ENCODE assay signal across 10 mouse cellular contexts in the genomic region with DNA sequence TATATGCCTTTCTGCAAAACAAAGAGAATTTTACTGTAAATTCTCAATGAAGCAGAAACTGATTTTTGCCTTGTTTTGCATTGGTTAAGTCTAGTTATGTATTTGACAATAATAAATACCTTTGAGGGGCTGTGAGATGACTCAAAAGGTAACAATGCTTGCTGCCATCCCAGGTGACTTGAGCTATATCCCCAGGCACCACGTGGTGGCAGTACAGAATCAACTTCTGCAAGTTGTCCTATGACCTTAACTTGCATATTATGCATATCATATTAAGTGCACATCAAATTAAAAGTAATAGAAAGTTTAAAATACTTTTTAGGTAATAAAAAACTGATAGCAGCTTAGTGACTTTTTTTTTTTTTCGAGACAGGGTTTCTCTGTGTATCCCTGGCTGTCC. TPM values are rescaled to one million over a fixed set of nuclear protein-coding genes. Genes with fewer than 3 reads are reported as not detected.
DNase-seq lines count a peak whose midpoint lies in the region; ATAC-seq lines count a peak whose summit lies in the region.
"Had no signal": no experiment of that assay in that cellular context is flagged by ENCODE, and none has a peak within 500 bp of the region (broad histone marks: within the 10 kb centered on the region; RNA-seq: fewer than 3 reads in every experiment).

No protein-coding gene starts in this region.

- no peaks in the 10 kb centered on the region for H3K27me3 ChIP-seq in forebrain, embryonic 11.5 days (ENCODE audit: control insufficient read depth, insufficient read depth, low read length)
- H3K27me3 ChIP-seq in midbrain, embryonic 15.5 days (replicated peaks), result no peaks in the 10 kb centered on the region
- H3K27me3 ChIP-seq: forebrain, embryonic 12.5 days had no signal

- H3K9ac ChIP-seq in forebrain, embryonic 11.5 days (ENCODE audit: low read length), result no peak overlapping the region
- H3K9ac ChIP-seq in midbrain, embryonic 15.5 days, result no peak overlapping the region
- H3K9ac ChIP-seq: forebrain, embryonic 12.5 days had no signal

- H3K4me2 ChIP-seq in forebrain, embryonic 11.5 days (ENCODE audit: low read depth, low read length, severe bottlenecking), result no peak overlapping the region
- no peak overlapping the region for H3K4me2 ChIP-seq in midbrain, embryonic 15.5 days
- H3K4me2 ChIP-seq: forebrain, embryonic 12.5 days had no signal

- intact Hi-C loops in heart, postnatal 10 days (cut with DNase I), result loop anchor here (1.0 to 5.0 kb wide), 3 partner anchors 54 to 474 kb away; a partner anchor contains a TSS

- peak; percentile 74 for ATAC-seq in common myeloid progenitor, adult 5-6 weeks (replicated peaks; ENCODE audit: low read depth, poor library complexity, severe bottlenecking)
- no peak for ATAC-seq in forebrain, embryonic 11.5 days (replicated peaks; ENCODE audit: low FRiP score)
- ATAC-seq in midbrain, embryonic 15.5 days (replicated peaks), result no peak

- H3K4me1 ChIP-seq in forebrain, embryonic 11.5 days (replicated peaks; ENCODE audit: control insufficient read depth, insufficient read depth, low read length), result no peaks in the 10 kb centered on the region
- H3K4me1 ChIP-seq in midbrain, embryonic 15.5 days, result no peaks in the 10 kb centered on the region
- H3K4me1 ChIP-seq: forebrain, embryonic 12.5 days had no signal

- H3K9me3 ChIP-seq in forebrain, embryonic 11.5 days (ENCODE audit: control insufficient read depth, low read length), result no peaks in the 10 kb centered on the region
- H3K9me3 ChIP-seq in midbrain, embryonic 15.5 days, result no peaks in the 10 kb centered on the region
- H3K9me3 ChIP-seq: forebrain, embryonic 12.5 days had no signal

- no peak overlapping the region for H3K4me3 ChIP-seq in forebrain, embryonic 11.5 days (ENCODE audit: low read depth, low read length)
- H3K4me3 ChIP-seq in midbrain, embryonic 15.5 days, result no peak overlapping the region
- H3K4me3 ChIP-seq: forebrain, embryonic 12.5 days had no signal

- no peak overlapping the region for H3K27ac ChIP-seq in forebrain, embryonic 11.5 days (ENCODE audit: low read depth, low read length)
- no peak overlapping the region for H3K27ac ChIP-seq in midbrain, embryonic 15.5 days
- H3K27ac ChIP-seq: forebrain, embryonic 12.5 days; macrophage had no signal

- peak; percentile 8 to 33 for DNase-seq in heart, postnatal 10 days
- no peak for DNase-seq in heart, adult 11 months
- peak; percentile 58 for DNase-seq in testis, postnatal 10 days (ENCODE audit: low spot score)
- no peak for DNase-seq in testis, postnatal 14 days (ENCODE audit: low spot score)
- peak; percentile 20 for DNase-seq in naive thymus-derived CD4-positive, alpha-beta T cell, adult 2 months (ENCODE audit: low read depth)
- DNase-seq in forebrain, embryonic 11.5 days (ENCODE audit: low spot score), result no peak

- no peaks in the 10 kb centered on the region for H3K36me3 ChIP-seq in forebrain, embryonic 11.5 days (ENCODE audit: control insufficient read depth, insufficient read depth, low read length)
- H3K36me3 ChIP-seq in midbrain, embryonic 15.5 days (replicated peaks), result no peaks in the 10 kb centered on the region
- H3K36me3 ChIP-seq: forebrain, embryonic 12.5 days had no signal

- 34% methylated on average over 2 of the region's 2 CpGs for WGBS in forebrain, embryonic 11.5 days
- WGBS in midbrain, embryonic 15.5 days, result 37% methylated on average over 2 of the region's 2 CpGs

RNA-seq across cellular contexts. Expression of a gene that starts 17.4 kb away (rescaled TPM):
- not detected for total RNA-seq in heart, postnatal 10 days (2021)
- total RNA-seq in common myeloid progenitor, adult 5-6 weeks (2017), result not detected in 2 replicates
- not detected in 2 replicates for polyA plus RNA-seq in forebrain, embryonic 11.5 days (2014; fragmentation: Nextera tagmentation; extraction: Ambion mirVana)
- not detected in 2 replicates for polyA plus RNA-seq in midbrain, embryonic 15.5 days (2015; fragmentation: Nextera tagmentation; extraction: Ambion mirVana)
- polyA plus RNA-seq: forebrain, embryonic 12.5 days; macrophage had no signal

RNA-seq across cellular contexts. Expression of a gene that starts 57.9 kb away (rescaled TPM):
- total RNA-seq in heart, postnatal 10 days (2021), result 1 to 10 TPM; 1.6 to 1.7 TPM
- 37.3 and 50.4 TPM in 2 replicates for total RNA-seq in common myeloid progenitor, adult 5-6 weeks (2017)
- polyA plus RNA-seq in forebrain, embryonic 11.5 days (2014; fragmentation: Nextera tagmentation; extraction: Ambion mirVana), result 0.35 and 0.75 TPM in 2 replicates
- polyA plus RNA-seq in midbrain, embryonic 15.5 days (2015; fragmentation: Nextera tagmentation; extraction: Ambion mirVana), result 1.0 and 1.8 TPM in 2 replicates

Comparison
In these comparisons a context has a peak if more than half of its experiments do, and no peak if none do; other contexts are left out.
1. DNase-seq: peak in heart, postnatal 10 days (2 of 2), testis, postnatal 10 days (single experiment) and naive thymus-derived CD4-positive, alpha-beta T cell, adult 2 months (single experiment); none in heart, adult 11 months (single experiment), testis, postnatal 14 days (single experiment) and forebrain, embryonic 11.5 days (single experiment).
2. RNA of a gene that starts 57.9 kb away (total RNA-seq): 37.3 to 50.4 TPM in common myeloid progenitor, adult 5-6 weeks; 1.6 to 1.7 TPM in heart, postnatal 10 days; every median in the first group is over 10 times any median in the second.